Mouse (Mus musculus): ENCODE measurements at regions not wholly inside any gene's neighbourhood (a gene's known extent, or its start where the extent isn't known, plus 50 kb on each side); places are given as distances from the start of the nearest gene placed in this dataset.

DNA sequence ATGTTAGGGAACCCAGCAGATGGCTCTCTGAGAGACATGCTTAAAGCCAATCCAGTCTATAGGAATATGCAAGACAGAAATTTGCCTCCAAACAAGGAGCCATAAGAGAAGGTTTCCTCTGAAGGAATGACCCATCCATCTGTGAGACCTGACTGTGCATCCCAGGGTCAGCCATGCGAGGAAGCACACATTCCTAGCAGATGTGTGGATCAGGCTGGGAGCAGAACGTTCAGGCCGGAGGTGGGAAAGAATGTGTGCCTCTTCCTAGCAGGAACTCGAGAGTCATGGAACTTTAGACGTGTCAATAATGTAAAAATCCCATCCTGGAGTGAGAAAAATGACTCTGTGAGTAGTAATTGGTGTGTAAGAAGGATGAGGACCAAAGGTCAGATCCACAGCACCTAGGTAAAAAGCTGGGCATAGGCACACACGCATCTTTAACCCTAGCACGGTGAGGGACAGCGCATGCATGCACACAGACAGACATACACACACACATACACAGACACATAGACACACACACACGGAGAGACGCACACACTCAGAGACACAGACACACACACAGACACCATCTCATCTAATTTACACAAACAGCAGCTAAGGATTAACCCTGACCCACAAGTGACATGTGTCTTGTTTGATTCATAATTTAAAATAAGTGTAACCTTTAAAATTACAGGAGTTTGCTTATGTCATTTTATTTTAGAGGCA lies 51.5 kb upstream of the Etv6 start:
- TF ChIP-seq SMC3 (IDR thresholded peaks at IDR 0.05; ENCODE audit: low read depth, low read length) (no peak), E2F4 (IDR thresholded peaks at IDR 0.05; ENCODE audit: borderline replicate concordance, low read depth, low read length) (no peak), POLR2A (IDR thresholded peaks at IDR 0.05; ENCODE audit: control insufficient read depth in 1 of 2, insufficient read depth in 1 of 2, low read depth in 1 of 2, low read length in 2 of 2, poor library complexity in 1 of 2) (no peak), MAFK (IDR thresholded peaks at IDR 0.05; ENCODE audit: borderline replicate concordance, low read depth, low read length) (no peak)

Measured in MEL (cell line).